Mouse (Mus musculus): ENCODE results near the gene Dhrs7b. TPM values are rescaled to one million over a fixed set of nuclear protein-coding genes. Genes with fewer than 3 reads are reported as not detected.

Dhrs7b gene
- total and polyA plus RNA-seq, 3 experiments = 3.2 to 21.9 (median 15.7) TPM

GRCm38 (mm10) chr11:60902486-60902885, 72.1 kb downstream of the Dhrs7b start:
- TF ChIP-seq POLR2AphosphoS5 (IDR thresholded peaks at IDR 0.05; ENCODE audit: insufficient replicate concordance, low read depth, low read length) (no peak), GATA2 (IDR thresholded peaks at IDR 0.05; ENCODE audit: borderline replicate concordance, low read depth, low read length) (no peak), GATA1 (IDR thresholded peaks at IDR 0.05; ENCODE audit: borderline replicate concordance, low read length) (no peak), TAL1 (conservative IDR thresholded peaks at IDR 0.05; ENCODE audit: low read depth, low read length) (no peak), CTCF (IDR thresholded peaks at IDR 0.05; ENCODE audit: low read depth, low read length) (no peak)
- H3K4me3 ChIP-seq (ENCODE audit: low read depth, low read length) = no peak overlapping the region
- ATAC-seq (ENCODE audit: extremely low read depth, insufficient number of reproducible peaks, low FRiP score, poor library complexity, severe bottlenecking) (no peak), DNase-seq (ENCODE audit: low spot score) (no peak)
- H3K4me1 ChIP-seq (ENCODE audit: insufficient read depth, low read depth, low read length) = 0 out of 2 replicates have a peak, but pooled peaks cover 3% of the 10 kb centered on the region
- no peaks in the 10 kb centered on the region for H3K9me3 ChIP-seq (replicated peaks)
- peaks cover 35% of the 10 kb centered on the region for H3K36me3 ChIP-seq (replicated peaks)
- peaks cover 16% of the 10 kb centered on the region for H3K27me3 ChIP-seq (ENCODE audit: insufficient read depth, low read length)

- ATAC-seq (ENCODE audit: extremely low read depth, insufficient number of reproducible peaks, low FRiP score, poor library complexity, severe bottlenecking) (no peak), DNase-seq (ENCODE audit: low spot score) (no peak)
- TF ChIP-seq CTCF (IDR thresholded peaks at IDR 0.05; ENCODE audit: low read depth, low read length) (no peak), GATA2 (IDR thresholded peaks at IDR 0.05; ENCODE audit: borderline replicate concordance, low read depth, low read length) (no peak), TAL1 (conservative IDR thresholded peaks at IDR 0.05; ENCODE audit: low read depth, low read length) (no peak), GATA1 (IDR thresholded peaks at IDR 0.05; ENCODE audit: borderline replicate concordance, low read length) (no peak), POLR2AphosphoS5 (IDR thresholded peaks at IDR 0.05; ENCODE audit: insufficient replicate concordance, low read depth, low read length) (no peak)
- Histone ChIP-seq H3K4me1 (ENCODE audit: insufficient read depth, low read depth, low read length) (no peaks in the 10 kb centered on the region), H3K9me3 (replicated peaks) (no peaks in the 10 kb centered on the region), H3K36me3 (replicated peaks) (peaks cover 39% of the 10 kb centered on the region), H3K4me3 (ENCODE audit: low read depth, low read length) (no peak overlapping the region), H3K27me3 (ENCODE audit: insufficient read depth, low read length) (peaks cover 12% of the 10 kb centered on the region)
These were observed 73.2 kb downstream of the Dhrs7b start for GRCm38 (mm10) chr11:60903661-60904061.

- peaks cover 45% of the 10 kb centered on the region for H3K36me3 ChIP-seq (replicated peaks)
- no peak overlapping the region for H3K4me3 ChIP-seq (ENCODE audit: low read depth, low read length)
- no peak for DNase-seq (ENCODE audit: low spot score)
- no peak for TF ChIP-seq GATA2 (IDR thresholded peaks at IDR 0.05; ENCODE audit: borderline replicate concordance, low read depth, low read length)
- no peak for TF ChIP-seq TAL1 (conservative IDR thresholded peaks at IDR 0.05; ENCODE audit: low read depth, low read length)
- no peak for TF ChIP-seq GATA1 (IDR thresholded peaks at IDR 0.05; ENCODE audit: borderline replicate concordance, low read length)
- no peak for TF ChIP-seq POLR2AphosphoS5 (IDR thresholded peaks at IDR 0.05; ENCODE audit: insufficient replicate concordance, low read depth, low read length)
- no peak for TF ChIP-seq CTCF (IDR thresholded peaks at IDR 0.05; ENCODE audit: low read depth, low read length)
- no peaks in the 10 kb centered on the region for H3K9me3 ChIP-seq (replicated peaks)
- no peak for ATAC-seq (ENCODE audit: extremely low read depth, insufficient number of reproducible peaks, low FRiP score, poor library complexity, severe bottlenecking)
- H3K4me1 ChIP-seq (ENCODE audit: insufficient read depth, low read depth, low read length) = no peaks in the 10 kb centered on the region
- H3K27me3 ChIP-seq (ENCODE audit: insufficient read depth, low read length) = peaks cover 5% of the 10 kb centered on the region
These were observed 75.1 kb downstream of the Dhrs7b start for GRCm38 (mm10) chr11:60905407-60906120.

- H3K27me3 ChIP-seq (ENCODE audit: insufficient read depth, low read length) = no peaks in the 10 kb centered on the region; the same call in 1 of the 2 replicates
- ATAC-seq (ENCODE audit: extremely low read depth, insufficient number of reproducible peaks, low FRiP score, poor library complexity, severe bottlenecking) = no peak
- no peak for DNase-seq (ENCODE audit: low spot score)
- H3K4me3 ChIP-seq (ENCODE audit: low read depth, low read length) = no peak overlapping the region
- TF ChIP-seq POLR2AphosphoS5 (IDR thresholded peaks at IDR 0.05; ENCODE audit: insufficient replicate concordance, low read depth, low read length) (no peak), GATA1 (IDR thresholded peaks at IDR 0.05; ENCODE audit: borderline replicate concordance, low read length) (no peak), GATA2 (IDR thresholded peaks at IDR 0.05; ENCODE audit: borderline replicate concordance, low read depth, low read length) (no peak), TAL1 (conservative IDR thresholded peaks at IDR 0.05; ENCODE audit: low read depth, low read length) (no peak), CTCF (IDR thresholded peaks at IDR 0.05; ENCODE audit: low read depth, low read length) (no peak)
- H3K9me3 ChIP-seq (replicated peaks) = no peaks in the 10 kb centered on the region
- peaks cover 48% of the 10 kb centered on the region for H3K36me3 ChIP-seq (replicated peaks)
- peaks cover 2% of the 10 kb centered on the region for H3K4me1 ChIP-seq (ENCODE audit: insufficient read depth, low read depth, low read length)
These were observed 76.0 kb downstream of the Dhrs7b start for GRCm38 (mm10) chr11:60906449-60906848.

GRCm38 (mm10) chr11:60908073-60908472, 77.6 kb downstream of the Dhrs7b start:
- no peak overlapping the region for H3K4me3 ChIP-seq (ENCODE audit: low read depth, low read length)
- peaks cover 50% of the 10 kb centered on the region for H3K36me3 ChIP-seq (replicated peaks)
- DNase-seq (ENCODE audit: low spot score) = no peak
- no peak for TF ChIP-seq CTCF (IDR thresholded peaks at IDR 0.05; ENCODE audit: low read depth, low read length)
- TF ChIP-seq GATA1 (IDR thresholded peaks at IDR 0.05; ENCODE audit: borderline replicate concordance, low read length) = no peak
- TF ChIP-seq POLR2AphosphoS5 (IDR thresholded peaks at IDR 0.05; ENCODE audit: insufficient replicate concordance, low read depth, low read length) = no peak
- H3K9me3 ChIP-seq (replicated peaks) = no peaks in the 10 kb centered on the region
- H3K27me3 ChIP-seq (ENCODE audit: insufficient read depth, low read length) = no peaks in the 10 kb centered on the region; the same call in 1 of the 2 replicates
- peaks cover 16% of the 10 kb centered on the region for H3K4me1 ChIP-seq (ENCODE audit: insufficient read depth, low read depth, low read length)
- ATAC-seq (ENCODE audit: extremely low read depth, insufficient number of reproducible peaks, low FRiP score, poor library complexity, severe bottlenecking) = no peak

GRCm38 (mm10) chr11:60909626-60910025, 79.2 kb downstream of the Dhrs7b start:
- no peak for DNase-seq (ENCODE audit: low spot score)
- Histone ChIP-seq H3K9me3 (replicated peaks) (no peaks in the 10 kb centered on the region), H3K4me1 (ENCODE audit: insufficient read depth, low read depth, low read length) (peaks cover 27% of the 10 kb centered on the region), H3K27me3 (ENCODE audit: insufficient read depth, low read length) (no peaks in the 10 kb centered on the region; the same call in 1 of the 2 replicates), H3K36me3 (replicated peaks) (peaks cover 38% of the 10 kb centered on the region), H3K4me3 (ENCODE audit: low read depth, low read length) (no peak overlapping the region)
- ATAC-seq (ENCODE audit: extremely low read depth, insufficient number of reproducible peaks, low FRiP score, poor library complexity, severe bottlenecking) = no peak
- TF ChIP-seq TAL1 (conservative IDR thresholded peaks at IDR 0.05; ENCODE audit: low read depth, low read length) = no peak
- TF ChIP-seq POLR2AphosphoS5 (IDR thresholded peaks at IDR 0.05; ENCODE audit: insufficient replicate concordance, low read depth, low read length) = no peak
- TF ChIP-seq GATA1 (IDR thresholded peaks at IDR 0.05; ENCODE audit: borderline replicate concordance, low read length) = no peak
- TF ChIP-seq CTCF (IDR thresholded peaks at IDR 0.05; ENCODE audit: low read depth, low read length) = no peak
- no peak for TF ChIP-seq GATA2 (IDR thresholded peaks at IDR 0.05; ENCODE audit: borderline replicate concordance, low read depth, low read length)

Other genes starting within 250 kb of the Dhrs7b start
- gene Llgl1, start 130.9 kb upstream of the Dhrs7b start, total RNA-seq (2014; fragmentation: Nextera tagmentation) = 11.3 and 14.6 TPM in 2 replicates
- gene Llgl1, start 130.9 kb upstream of the Dhrs7b start, total RNA-seq (2017) = 5.2 and 5.9 TPM in 2 replicates
- gene Llgl1, start 130.9 kb upstream of the Dhrs7b start, polyA plus RNA-seq (2012) = 21.6 and 26.9 TPM in 2 replicates
- gene Flii, start 103.4 kb upstream of the Dhrs7b start, total RNA-seq (2014; fragmentation: Nextera tagmentation) = 50.5 and 55.1 TPM in 2 replicates
- 139 and 141 TPM in 2 replicates for gene Flii, start 103.4 kb upstream of the Dhrs7b start, total RNA-seq (2017)
- gene Flii, start 103.4 kb upstream of the Dhrs7b start, polyA plus RNA-seq (2012) = 71.9 and 162 TPM in 2 replicates
- gene Mief2, start 102.2 kb upstream of the Dhrs7b start, total RNA-seq (2014; fragmentation: Nextera tagmentation) = 2.7 and 3.4 TPM in 2 replicates
- 5.8 and 7.8 TPM in 2 replicates for gene Mief2, start 102.2 kb upstream of the Dhrs7b start, total RNA-seq (2017)
- 16.0 and 22.1 TPM in 2 replicates for gene Mief2, start 102.2 kb upstream of the Dhrs7b start, polyA plus RNA-seq (2012)
- gene Top3a, start 53.3 kb upstream of the Dhrs7b start, total RNA-seq (2014; fragmentation: Nextera tagmentation) = 20.3 and 24.0 TPM in 2 replicates
- 20.3 and 24.0 TPM in 2 replicates for gene Top3a, start 53.3 kb upstream of the Dhrs7b start, total RNA-seq (2017)
- 8.4 and 11.1 TPM in 2 replicates for gene Top3a, start 53.3 kb upstream of the Dhrs7b start, polyA plus RNA-seq (2012)
- 54.9 and 56.1 TPM in 2 replicates for gene Smcr8, start 53.1 kb upstream of the Dhrs7b start, total RNA-seq (2014; fragmentation: Nextera tagmentation)
- gene Smcr8, start 53.1 kb upstream of the Dhrs7b start, total RNA-seq (2017) = 42.1 and 44.7 TPM in 2 replicates
- gene Smcr8, start 53.1 kb upstream of the Dhrs7b start, polyA plus RNA-seq (2012) = 1.8 and 2.4 TPM in 2 replicates
- 22.2 and 24.7 TPM in 2 replicates for gene Shmt1, start 18.9 kb upstream of the Dhrs7b start, total RNA-seq (2014; fragmentation: Nextera tagmentation)
- 107 and 120 TPM in 2 replicates for gene Shmt1, start 18.9 kb upstream of the Dhrs7b start, total RNA-seq (2017)
- gene Shmt1, start 18.9 kb upstream of the Dhrs7b start, polyA plus RNA-seq (2012) = 6.7 and 11.1 TPM in 2 replicates
- gene Tmem11, start 48.6 kb downstream of the Dhrs7b start, total RNA-seq (2014; fragmentation: Nextera tagmentation) = 32.5 and 38.0 TPM in 2 replicates
- 56.3 and 60.2 TPM in 2 replicates for gene Tmem11, start 48.6 kb downstream of the Dhrs7b start, total RNA-seq (2017)
- gene Tmem11, start 48.6 kb downstream of the Dhrs7b start, polyA plus RNA-seq (2012) = 29.6 and 29.8 TPM in 2 replicates
- gene Natd1, start 84.1 kb downstream of the Dhrs7b start, total RNA-seq (2014; fragmentation: Nextera tagmentation) = 10.5 and 10.9 TPM in 2 replicates
- 6.4 and 7.7 TPM in 2 replicates for gene Natd1, start 84.1 kb downstream of the Dhrs7b start, total RNA-seq (2017)
- 5.4 and 5.9 TPM in 2 replicates for gene Natd1, start 84.1 kb downstream of the Dhrs7b start, polyA plus RNA-seq (2012)
- gene Map2k3, start 101.4 kb downstream of the Dhrs7b start, total RNA-seq (2014; fragmentation: Nextera tagmentation) = 24.6 and 32.1 TPM in 2 replicates
- 22.1 and 30.6 TPM in 2 replicates for gene Map2k3, start 101.4 kb downstream of the Dhrs7b start, total RNA-seq (2017)
- 189 and 219 TPM in 2 replicates for gene Map2k3, start 101.4 kb downstream of the Dhrs7b start, polyA plus RNA-seq (2012)
- gene Kcnj12, start 191.9 kb downstream of the Dhrs7b start, total RNA-seq (2014; fragmentation: Nextera tagmentation) = not detected in 2 replicates
- not detected in 2 replicates for gene Kcnj12, start 191.9 kb downstream of the Dhrs7b start, total RNA-seq (2017)
- not detected in 2 replicates for gene Kcnj12, start 191.9 kb downstream of the Dhrs7b start, polyA plus RNA-seq (2012)